Mouse (Mus musculus) liver, embryonic 16.5 days (tissue): ENCODE results near the gene Tenm4. TPM values are rescaled to one million over a fixed set of nuclear protein-coding genes. Genes with fewer than 3 reads are reported as not detected.

Experiments used
- ATAC-seq: fragments of 200-750 bp; cut with Nextera tagmentation; 2 replicates; pipeline ENCODE4 v1.8.0; 2017; ENCODE audit warnings: low read depth, mild to moderate bottlenecking, moderate number of reproducible peaks, moderate library complexity
- H3K27ac ChIP-seq: fragments of 300-500 bp; sonication (generic); 2 replicates; pipeline ENCODE4 v1.5.1; 2014; ENCODE audit warnings: mild to moderate bottlenecking, low read length
- H3K27me3 ChIP-seq: fragments of 300-500 bp; sonication (generic); 2 replicates; pipeline ENCODE4 v1.6.1; 2014; ENCODE audit warnings: low read depth, low read length, mixed read lengths; ENCODE audit not compliant: control insufficient read depth, insufficient read depth
- H3K36me3 ChIP-seq: fragments of 300-500 bp; sonication (generic); 2 replicates; pipeline ENCODE4 v1.6.1; 2014; ENCODE audit warnings: mild to moderate bottlenecking; ENCODE audit not compliant: control insufficient read depth, insufficient read depth
- H3K4me1 ChIP-seq: fragments of 300-500 bp; sonication (generic); 2 replicates; pipeline ENCODE4 v1.6.1; 2014; ENCODE audit warnings: low read depth, low read length, mixed read lengths; ENCODE audit not compliant: control insufficient read depth
- H3K4me2 ChIP-seq: fragments of 300-500 bp; sonication (generic); 2 replicates; pipeline ENCODE4 v1.6.1; 2014; ENCODE audit warnings: low read depth, low read length, mixed read lengths
- H3K4me3 ChIP-seq: fragments of 300-500 bp; sonication (generic); 2 replicates; pipeline ENCODE4 v1.5.1; 2014; ENCODE audit warnings: low read depth, mild to moderate bottlenecking, low read length
- H3K9ac ChIP-seq: fragments of 300-500 bp; sonication (generic); 2 replicates; pipeline ENCODE4 v1.6.1; 2014; ENCODE audit warnings: low read depth, low read length
- H3K9me3 ChIP-seq: fragments of 300-500 bp; sonication (generic); replicated peaks from 2 replicates; pipeline ENCODE4 v1.6.1; 2016; ENCODE audit warnings: low read length; ENCODE audit not compliant: control insufficient read depth
- WGBS: fragments of 180-500 bp; shearing (Covaris S2); extraction: QIAGEN DNeasy Blood & Tissue Kit; methylation state at CpG from one replicate; pipeline ENCODE4 v1.1.7; 2014; ENCODE audit not compliant: insufficient replicate concordance; 5-methylcytosine and 5-hydroxymethylcytosine counted together
- polyA plus RNA-seq: library from polyadenylated mRNA; unstranded; fragments of >200 nt; fragmentation: Nextera tagmentation; extraction: Ambion mirVana; gene quantifications from 2 replicates; pipeline ENCODE4 v1.2.1, GENCODE M21; 2015

The Tenm4 gene
- polyA plus RNA-seq, 1 experiment from 2014 or later = 2.4 TPM

GRCm38 (mm10) chr7:96826672-96827071, 655.6 kb downstream of the Tenm4 start:
- H3K27ac ChIP-seq = no peak overlapping the region
- H3K4me3 ChIP-seq = no peak overlapping the region
- no peaks in the 10 kb centered on the region for H3K4me1 ChIP-seq
- H3K27me3 ChIP-seq = no peaks in the 10 kb centered on the region
- no peak for ATAC-seq
- WGBS = 75% methylated on average over 6 of the region's 6 CpGs
- no peaks in the 10 kb centered on the region for H3K36me3 ChIP-seq
- H3K9ac ChIP-seq = no peak overlapping the region
- H3K4me2 ChIP-seq = no peak overlapping the region
- H3K9me3 ChIP-seq = no peaks in the 10 kb centered on the region

GRCm38 (mm10) chr7:96832551-96832950, 661.5 kb downstream of the Tenm4 start:
- H3K9ac ChIP-seq = no peak overlapping the region
- no peaks in the 10 kb centered on the region for H3K9me3 ChIP-seq
- 42% methylated on average over 9 of the region's 9 CpGs for WGBS
- H3K27me3 ChIP-seq = no peaks in the 10 kb centered on the region
- H3K36me3 ChIP-seq = no peaks in the 10 kb centered on the region
- H3K4me2 ChIP-seq = no peak overlapping the region
- ATAC-seq = no peak
- H3K4me1 ChIP-seq = no peaks in the 10 kb centered on the region
- no peak overlapping the region for H3K27ac ChIP-seq
- no peak overlapping the region for H3K4me3 ChIP-seq

DNA sequence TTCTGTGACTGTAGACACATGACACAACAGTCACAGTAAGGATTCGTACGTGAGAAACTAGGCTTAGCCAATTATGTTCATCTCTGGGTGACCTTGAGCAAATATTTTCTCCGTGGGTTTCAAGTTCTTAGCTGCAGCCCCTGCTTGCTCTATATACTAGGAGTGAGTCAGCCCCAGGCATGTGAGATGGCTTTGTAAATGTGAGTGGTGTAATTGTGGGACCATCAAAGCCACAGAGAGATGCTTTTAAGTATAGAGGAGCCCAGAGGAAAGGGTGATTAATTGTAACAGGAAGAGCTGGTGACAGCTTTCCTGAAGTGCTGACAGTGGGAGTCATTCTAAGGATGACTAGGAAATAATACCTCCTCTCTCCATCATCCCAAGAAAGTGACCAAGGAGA, 662.0 kb downstream of the Tenm4 start:
- no peaks in the 10 kb centered on the region for H3K36me3 ChIP-seq
- H3K27ac ChIP-seq = no peak overlapping the region
- ATAC-seq = no peak
- H3K27me3 ChIP-seq = no peaks in the 10 kb centered on the region
- no peaks in the 10 kb centered on the region for H3K9me3 ChIP-seq
- no peak overlapping the region for H3K4me3 ChIP-seq
- H3K4me2 ChIP-seq = no peak overlapping the region
- WGBS = 46% methylated on average over 3 of the region's 3 CpGs
- no peaks in the 10 kb centered on the region for H3K4me1 ChIP-seq
- no peak overlapping the region for H3K9ac ChIP-seq

GRCm38 (mm10) chr7:96834681-96835289, 663.7 kb downstream of the Tenm4 start:
- Histone ChIP-seq H3K36me3 (no peaks in the 10 kb centered on the region), H3K27ac (no peak overlapping the region), H3K27me3 (no peaks in the 10 kb centered on the region), H3K4me1 (no peaks in the 10 kb centered on the region), H3K9ac (no peak overlapping the region), H3K4me3 (no peak overlapping the region), H3K9me3 (no peaks in the 10 kb centered on the region), H3K4me2 (no peak overlapping the region)
- WGBS = 58% methylated on average over 6 of the region's 6 CpGs
- ATAC-seq = no peak

- Histone ChIP-seq H3K4me2 (no peak overlapping the region), H3K27ac (no peak overlapping the region), H3K4me3 (no peak overlapping the region), H3K27me3 (no peaks in the 10 kb centered on the region), H3K9ac (no peak overlapping the region), H3K9me3 (no peaks in the 10 kb centered on the region), H3K36me3 (no peaks in the 10 kb centered on the region), H3K4me1 (no peaks in the 10 kb centered on the region)
- no peak for ATAC-seq
- 54% methylated on average over 2 of the region's 2 CpGs for WGBS
These were observed 664.3 kb downstream of the Tenm4 start for GRCm38 (mm10) chr7:96835313-96835712.

DNA sequence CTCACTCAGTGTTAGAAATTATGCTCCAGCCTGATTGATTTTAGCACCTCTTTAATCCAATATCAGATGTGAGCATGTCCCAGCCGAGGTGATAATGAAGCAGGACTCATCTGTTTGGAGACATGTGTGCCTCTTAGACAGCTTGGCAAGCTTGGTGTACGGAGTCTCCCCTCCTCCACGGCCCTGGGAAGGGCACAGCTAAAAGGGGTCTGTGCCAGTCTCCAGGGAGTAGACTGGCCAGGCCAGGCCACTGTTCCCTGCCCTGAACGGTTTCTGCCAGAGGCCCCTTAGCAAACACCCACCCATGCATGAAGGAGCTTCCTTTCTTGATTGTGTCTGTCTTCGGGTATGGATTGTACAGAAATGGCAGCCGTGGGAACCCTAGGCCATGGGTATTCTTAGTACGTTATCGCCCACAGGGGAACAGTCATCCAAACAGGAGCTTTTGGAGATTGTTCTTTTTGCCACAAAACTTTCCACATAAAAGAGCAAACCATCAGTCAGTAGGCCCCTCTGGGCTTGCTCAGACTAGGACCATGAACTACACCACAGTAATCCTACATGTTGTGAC, 667.3 kb downstream of the Tenm4 start:
- Histone ChIP-seq H3K36me3 (no peaks in the 10 kb centered on the region), H3K4me3 (no peak overlapping the region), H3K27ac (no peak overlapping the region), H3K9me3 (no peaks in the 10 kb centered on the region), H3K9ac (no peak overlapping the region), H3K27me3 (no peaks in the 10 kb centered on the region), H3K4me2 (no peak overlapping the region), H3K4me1 (no peaks in the 10 kb centered on the region)
- 63% methylated on average over 8 of the region's 8 CpGs for WGBS
- ATAC-seq = no peak

- no peak overlapping the region for H3K4me3 ChIP-seq
- H3K4me2 ChIP-seq = no peak overlapping the region
- H3K9me3 ChIP-seq = no peaks in the 10 kb centered on the region
- WGBS = 58% methylated on average over 4 of the region's 4 CpGs
- no peaks in the 10 kb centered on the region for H3K27me3 ChIP-seq
- ATAC-seq = no peak
- no peak overlapping the region for H3K9ac ChIP-seq
- no peak overlapping the region for H3K27ac ChIP-seq
- no peaks in the 10 kb centered on the region for H3K4me1 ChIP-seq
- H3K36me3 ChIP-seq = no peaks in the 10 kb centered on the region
These were observed 667.9 kb downstream of the Tenm4 start for GRCm38 (mm10) chr7:96838926-96839325.

- ATAC-seq = no peak
- H3K4me1 ChIP-seq = no peaks in the 10 kb centered on the region
These were observed 668.5 kb downstream of the Tenm4 start for GRCm38 (mm10) chr7:96839586-96839985.

GRCm38 (mm10) chr7:96842477-96843255, 671.6 kb downstream of the Tenm4 start:
- no peaks in the 10 kb centered on the region for H3K27me3 ChIP-seq
- ATAC-seq = no peak
- H3K9ac ChIP-seq = no peak overlapping the region
- H3K4me2 ChIP-seq = no peak overlapping the region
- no peaks in the 10 kb centered on the region for H3K4me1 ChIP-seq
- H3K36me3 ChIP-seq = no peaks in the 10 kb centered on the region
- no peak overlapping the region for H3K4me3 ChIP-seq
- 57% methylated on average over 12 of the region's 12 CpGs for WGBS
- no peak overlapping the region for H3K27ac ChIP-seq
- no peaks in the 10 kb centered on the region for H3K9me3 ChIP-seq

More at GRCm38 (mm10) chr7:96839586-96839985, 668.5 kb downstream of the Tenm4 start:
- no peaks in the 10 kb centered on the region for H3K9me3 ChIP-seq
- H3K9ac ChIP-seq = no peak overlapping the region
- 55% methylated on average over 4 of the region's 4 CpGs for WGBS
- no peak overlapping the region for H3K27ac ChIP-seq
- H3K36me3 ChIP-seq = no peaks in the 10 kb centered on the region
- no peak overlapping the region for H3K4me3 ChIP-seq
- no peaks in the 10 kb centered on the region for H3K27me3 ChIP-seq
- no peak overlapping the region for H3K4me2 ChIP-seq
